Mouse (Mus musculus) activated CD4-positive, CD25-positive, alpha-beta regulatory T cell, adult 4 months (primary cell): ENCODE results near the gene Taf1a. TPM values are rescaled to one million over a fixed set of nuclear protein-coding genes. Genes with fewer than 3 reads are reported as not detected.

Source experiments
- ATAC-seq: one replicate; pipeline ENCODE4 v1.8.0; 2017
- polyA plus RNA-seq, 2 experiments: library from polyadenylated mRNA; unstranded; fragments of 100-300 nt; shearing (Covaris generic); gene quantifications; one replicate each; pipeline ENCODE4 v1.2.1; 2017

Taf1a gene
- polyA plus RNA-seq, 2 experiments from 2014 or later = 21.3 to 26.9 TPM

DNA sequence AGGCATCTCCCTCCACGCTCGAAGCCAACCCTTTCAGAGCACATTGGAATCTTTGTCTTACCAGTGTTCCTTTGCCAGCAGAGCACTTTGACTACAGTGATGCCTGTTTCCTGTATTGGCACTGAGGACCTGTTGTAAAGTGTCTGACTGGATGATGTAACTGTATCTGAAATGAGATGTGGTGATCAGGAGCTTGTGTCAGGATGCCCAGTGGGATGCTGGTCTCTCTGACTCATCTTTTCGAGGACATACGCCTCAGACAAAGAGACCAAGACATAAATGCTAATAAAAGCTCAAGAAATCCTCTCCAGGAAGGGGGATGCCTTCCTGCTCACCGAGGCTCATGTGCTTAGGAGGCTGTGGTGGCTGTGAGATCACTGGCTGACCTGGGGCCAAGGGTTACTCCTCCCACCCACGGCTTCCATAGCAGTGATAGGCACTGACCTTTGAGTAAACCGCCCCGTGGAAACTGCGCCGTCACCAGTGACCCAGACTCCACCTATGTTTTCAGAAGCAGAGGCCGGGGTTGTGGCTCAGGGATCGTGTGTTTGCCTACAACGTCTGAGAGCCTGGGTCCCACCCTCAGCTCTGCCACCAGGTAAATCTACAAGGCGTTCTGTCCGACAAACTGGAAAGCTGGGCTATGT is 25.4 kb downstream of the Taf1a start:
- no peak for ATAC-seq

DNA sequence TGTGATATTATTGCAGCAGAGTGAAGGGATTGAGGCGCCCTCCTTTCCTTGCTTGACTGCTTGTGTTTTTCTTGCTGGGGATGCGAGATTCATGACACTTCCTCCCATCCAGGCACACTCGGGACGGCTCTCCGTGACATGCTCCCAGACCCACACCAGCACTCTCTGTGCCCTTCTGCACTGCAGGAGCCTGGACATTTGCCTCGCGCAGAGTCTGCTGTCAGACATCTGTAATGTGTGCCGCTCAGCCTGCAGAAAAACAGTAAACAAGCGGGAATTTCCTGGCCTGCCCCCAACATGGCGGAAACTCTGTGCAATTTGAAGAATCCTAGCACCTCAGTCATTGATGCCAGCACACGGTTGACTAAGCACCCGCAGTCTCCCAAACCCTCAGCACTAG is 29.1 kb downstream of the Taf1a start, which contains the start of gene Hhipl2:
TSS of gene Hhipl2 (plus strand) at position 343 of the 400 bp plus-strand sequence.
- no peak for ATAC-seq

DNA sequence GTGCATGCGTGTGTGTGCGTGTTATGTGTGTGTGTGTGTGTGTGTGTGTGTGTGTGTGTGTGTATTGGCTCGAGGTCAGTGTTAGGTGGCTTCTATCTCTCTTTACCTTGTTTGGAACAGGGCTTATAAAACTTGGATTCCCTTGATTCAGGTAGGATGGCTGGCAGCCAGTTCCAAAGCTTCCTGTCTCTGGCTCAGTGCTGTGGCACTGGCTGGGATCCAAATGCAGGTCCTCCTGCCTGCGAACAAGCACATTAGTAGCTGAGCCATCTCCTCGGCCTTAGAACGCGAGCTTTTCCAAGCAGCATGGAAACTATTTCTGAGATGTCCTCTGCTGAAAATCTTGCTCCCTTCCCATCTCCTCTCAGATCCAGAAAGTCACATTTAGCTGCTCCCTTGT is 31.0 kb downstream of the Taf1a start:
- no peak for ATAC-seq

DNA sequence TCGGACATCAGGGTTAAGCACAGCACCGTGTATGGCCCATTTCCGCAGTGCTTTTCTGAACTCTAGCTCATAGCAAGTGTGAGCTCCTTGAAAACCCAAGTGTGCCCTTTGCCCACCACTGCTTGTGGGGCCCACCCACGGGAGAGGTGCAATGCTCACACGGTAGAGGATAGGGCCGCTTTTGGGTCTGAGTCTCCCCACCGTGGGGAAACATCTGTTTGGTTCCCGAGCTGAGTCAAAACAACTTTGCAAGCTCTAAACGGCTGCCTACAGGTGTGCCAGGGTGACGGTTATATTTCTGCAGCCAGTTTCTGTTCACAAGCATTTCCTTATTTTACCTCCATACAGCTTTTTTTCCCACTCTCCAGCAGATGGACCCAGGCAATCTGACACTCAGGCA is 31.5 kb downstream of the Taf1a start:
- no peak for ATAC-seq

DNA sequence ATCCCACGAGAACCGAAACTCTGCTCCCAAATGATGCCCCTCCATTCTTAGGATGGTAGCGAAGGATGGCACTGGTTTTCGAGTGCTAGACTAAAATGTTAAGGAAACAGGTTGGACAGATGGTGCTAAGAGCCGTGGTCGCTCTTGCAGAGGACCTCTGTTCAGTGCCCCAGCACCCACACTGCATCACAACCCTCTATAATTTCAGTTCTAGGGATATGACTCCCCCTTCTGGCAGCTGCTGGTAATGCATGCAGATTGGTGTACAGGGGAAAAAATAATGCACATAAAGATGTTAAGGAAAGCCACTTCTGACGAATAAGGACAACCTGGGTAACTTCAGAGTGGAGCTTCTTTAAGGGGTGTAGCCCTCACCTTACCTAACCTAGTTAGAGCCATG is 35.3 kb downstream of the Taf1a start:
- ATAC-seq = no peak

DNA sequence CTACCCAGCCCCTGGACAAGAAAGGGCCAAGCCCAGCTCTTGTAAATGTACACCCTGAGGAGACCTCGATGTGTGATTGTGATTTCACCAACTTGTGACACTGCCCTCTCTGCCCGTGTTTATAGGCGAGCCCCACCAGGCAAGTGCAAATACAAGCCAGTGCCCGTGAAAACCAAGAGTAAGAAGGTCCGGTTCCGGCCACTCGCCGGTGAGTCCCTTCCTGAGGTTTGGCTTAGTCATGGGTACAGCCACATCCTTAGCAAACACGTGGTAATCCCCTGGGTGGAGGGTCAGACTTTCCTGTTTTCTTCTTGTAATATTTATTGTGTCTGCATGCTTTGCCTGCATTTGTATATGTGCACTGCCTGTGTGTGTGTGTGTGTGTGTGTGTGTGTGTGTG is 46.1 kb downstream of the Taf1a start:
- ATAC-seq = no peak

DNA sequence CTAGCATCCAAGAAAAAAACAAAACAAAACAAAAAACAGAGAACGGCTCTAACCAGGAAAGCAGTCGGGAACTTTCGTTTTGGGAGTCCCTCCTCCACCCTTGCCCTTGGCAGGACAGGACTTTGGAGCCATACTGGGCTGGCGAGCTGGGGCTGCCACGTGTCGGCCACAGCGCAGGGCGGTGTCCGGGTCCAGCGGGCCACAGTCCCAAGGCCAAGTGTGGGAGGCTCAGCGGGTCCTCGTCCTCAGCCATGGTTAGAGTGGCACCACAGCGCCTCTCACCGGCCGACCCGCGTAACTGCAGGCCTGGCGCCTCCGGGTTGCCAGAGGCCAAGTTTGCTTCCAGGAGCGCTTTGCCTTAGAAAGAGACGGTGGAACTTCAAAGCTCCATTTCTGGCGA is 50.3 kb downstream of the Taf1a start:
- ATAC-seq = no peak

DNA sequence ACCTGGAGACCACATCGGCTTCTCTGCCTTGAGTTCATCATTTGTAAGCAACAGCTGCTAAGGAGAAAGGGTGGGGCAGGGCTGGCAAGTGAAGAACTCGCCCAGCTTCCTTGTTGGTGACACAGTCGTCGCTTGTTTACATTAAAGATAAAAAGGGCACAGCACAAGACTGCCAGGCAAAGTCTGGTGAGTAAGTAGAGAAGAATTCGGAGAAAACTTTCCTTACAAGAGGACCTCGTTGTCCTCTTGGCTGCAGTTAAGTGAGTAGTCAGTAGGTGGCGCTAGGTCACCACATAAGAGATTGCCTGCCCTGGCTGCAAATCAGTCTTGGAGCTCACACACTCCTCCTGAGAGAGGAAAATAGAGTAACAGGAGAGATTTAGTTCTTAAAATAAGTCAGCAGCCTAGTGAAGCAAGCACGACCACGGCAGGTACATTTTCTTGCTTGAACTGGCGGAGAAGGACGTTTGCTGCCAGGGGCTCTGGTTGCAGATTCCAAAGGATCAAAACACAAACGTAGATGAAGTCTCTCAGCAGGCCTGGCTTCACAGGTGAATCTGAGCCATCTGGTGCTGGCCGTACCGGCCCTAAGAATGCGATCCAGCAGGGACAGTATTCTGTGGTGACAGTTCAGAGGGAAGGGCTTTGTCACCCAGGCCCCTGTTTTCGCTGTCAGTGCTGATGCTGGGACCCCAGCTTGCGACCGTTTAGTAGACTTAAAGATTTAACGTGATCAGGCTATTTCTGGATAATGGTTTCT is 53.4 kb downstream of the Taf1a start:
- ATAC-seq = peak; percentile 52

DNA sequence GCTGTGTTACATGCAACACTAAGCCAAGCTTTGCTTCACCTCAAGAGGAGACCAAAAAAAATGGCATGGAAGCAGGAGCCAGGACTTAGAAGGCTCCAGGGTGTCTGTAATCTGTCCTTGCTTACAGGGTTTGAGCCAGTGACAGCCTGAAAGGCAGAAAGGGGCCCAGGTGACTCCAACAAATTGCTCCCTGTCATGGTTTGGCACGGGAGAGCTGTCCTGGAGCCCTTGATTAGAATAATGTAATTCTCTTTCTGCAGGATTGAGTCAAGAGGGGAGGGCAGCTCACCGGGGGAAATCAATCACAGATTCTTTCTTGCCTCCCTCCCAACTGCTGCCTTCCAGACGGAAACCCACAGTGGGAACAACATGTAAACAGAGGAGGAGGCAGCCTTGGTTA is 64.3 kb downstream of the Taf1a start:
- ATAC-seq = no peak

Other genes starting within 250 kb of the Taf1a start
- 1 to 10 TPM; 5.9 to 8.5 TPM for gene Disp1, start 167.5 kb upstream of the Taf1a start, polyA plus RNA-seq
- 10 to 100 TPM; 13.4 to 17.2 TPM for gene Aida, start 92.4 kb upstream of the Taf1a start, polyA plus RNA-seq
- gene Brox, start 91.7 kb upstream of the Taf1a start, polyA plus RNA-seq = 10 to 100 TPM; 33.8 to 43.0 TPM
- 100 to 1,000 TPM in 1 of 2 experiments, 10 to 100 TPM in 1; 84.5 to 109 TPM for gene Mia3, start 19.4 kb upstream of the Taf1a start, polyA plus RNA-seq
- gene Hhipl2, start 29.2 kb downstream of the Taf1a start, polyA plus RNA-seq = not detected